Mouse (Mus musculus) MEL (cell line): ENCODE results near the gene Hist2h3b. TPM values are rescaled to one million over a fixed set of nuclear protein-coding genes. Genes with fewer than 3 reads are reported as not detected.

Experiments used
- DNase-seq: peaks from one replicate; pipeline ENCODE4 v3.0.0; 2011; ENCODE audit warnings: low read depth, low spot score
- H3K27ac ChIP-seq: 2 replicates; pipeline ENCODE4 v1.5.1; 2012; ENCODE audit warnings: low read depth, mild to moderate bottlenecking, control low read depth, low read length, moderate library complexity; ENCODE audit not compliant: control insufficient read depth
- H3K27me3 ChIP-seq, 2 experiments: fragments of 150-350 bp in 1 of 2; sonication (generic) in 1 of 2; 2 replicates each; pipeline ENCODE4 v1.6.1; 2012; ENCODE audit warnings: low read length in 2 of 2, mild to moderate bottlenecking in 2 of 2, improper control_type of control experiment in 1 of 2, moderate library complexity in 1 of 2; ENCODE audit not compliant: insufficient read depth in 2 of 2, control insufficient read depth in 1 of 2
- H3K36me3 ChIP-seq, 2 experiments: 2 replicates each; pipeline ENCODE4 v1.6.1; 2012 to 2014; ENCODE audit warnings: low read length in 2 of 2, improper control_type of control experiment in 1 of 2, inconsistent platforms in 1 of 2, mild to moderate bottlenecking in 1 of 2; ENCODE audit not compliant: insufficient read depth in 2 of 2, control insufficient read depth in 1 of 2
- H3K4me1 ChIP-seq, 2 experiments: fragments of 150-350 bp in 1 of 2; sonication (generic) in 1 of 2; 2 replicates each; pipeline ENCODE4 v1.6.1; 2012; ENCODE audit warnings: low read length in 2 of 2, improper control_type of control experiment in 1 of 2, mild to moderate bottlenecking in 1 of 2; ENCODE audit not compliant: insufficient read depth in 2 of 2, control insufficient read depth in 1 of 2
- H3K4me3 ChIP-seq, 2 experiments: fragments of 150-350 bp in 1 of 2; sonication (generic) in 1 of 2; 2 replicates each; pipeline ENCODE4 v1.5.1; 2012; ENCODE audit warnings: low read depth in 2 of 2, low read length in 2 of 2, mild to moderate bottlenecking in 2 of 2, moderate library complexity in 2 of 2, control low read depth in 1 of 2, improper control_type of control experiment in 1 of 2; ENCODE audit not compliant: control insufficient read depth in 1 of 2, insufficient read depth in 1 of 2
- H3K79me2 ChIP-seq: 2 replicates; pipeline ENCODE4 v1.6.1; 2012; ENCODE audit warnings: mild to moderate bottlenecking, low read length, moderate library complexity; ENCODE audit not compliant: control insufficient read depth, poor library complexity, insufficient read depth
- H3K9ac ChIP-seq: 2 replicates; pipeline ENCODE4 v1.6.1; 2012; ENCODE audit warnings: low read depth, mild to moderate bottlenecking, control low read depth, low read length, moderate library complexity; ENCODE audit not compliant: control insufficient read depth, poor library complexity, severe bottlenecking
- H3K9me3 ChIP-seq: fragments of 150-350 bp; sonication (generic); replicated peaks from 2 replicates; pipeline ENCODE4 v1.6.1; 2012; ENCODE audit warnings: mild to moderate bottlenecking, low read length, improper control_type of control experiment, moderate library complexity; ENCODE audit not compliant: insufficient read depth
- BHLHE40 ChIP-seq: IDR thresholded peaks from 2 replicates; pipeline ENCODE4 v1.6.1; 2012; ENCODE audit warnings: low read depth, mild to moderate bottlenecking, inconsistent platforms, low read length, improper control_type of control experiment, borderline replicate concordance
- CHD1 ChIP-seq: IDR thresholded peaks from 2 replicates; pipeline ENCODE4 v1.6.1; 2012; ENCODE audit warnings: low read depth, mild to moderate bottlenecking, inconsistent platforms, low read length, improper control_type of control experiment
- CHD2 ChIP-seq: IDR thresholded peaks from 2 replicates; pipeline ENCODE4 v1.6.1; 2011; ENCODE audit warnings: low read length, improper control_type of control experiment
- CTCF ChIP-seq, 3 experiments: IDR thresholded peaks in 2 of 3; conservative IDR thresholded peaks in 1 of 3; 2 replicates each; pipeline ENCODE4 v1.5.1; 2011 to 2012; ENCODE audit warnings: low read length in 3 of 3, low read depth in 2 of 3, mild to moderate bottlenecking in 2 of 3, improper control_type of control experiment in 1 of 3, inconsistent platforms in 1 of 3, mixed read lengths in 1 of 3, moderate library complexity in 1 of 3; ENCODE audit not compliant: control insufficient read depth in 1 of 3, insufficient read depth in 1 of 3, poor library complexity in 1 of 3, severe bottlenecking in 1 of 3
- E2F4 ChIP-seq: IDR thresholded peaks from 2 replicates; pipeline ENCODE4 v1.6.1; 2011; ENCODE audit warnings: low read depth, low read length, improper control_type of control experiment, borderline replicate concordance
- ELF1 ChIP-seq: IDR thresholded peaks from 2 replicates; pipeline ENCODE4 v1.6.1; 2014; ENCODE audit warnings: low read depth, mild to moderate bottlenecking, inconsistent platforms, low read length, improper control_type of control experiment, moderate library complexity
- EP300 ChIP-seq, 2 experiments: IDR thresholded peaks; 2 replicates each; pipeline ENCODE4 v1.6.1; 2011; ENCODE audit warnings: improper control_type of control experiment in 2 of 2, low read length in 2 of 2, low read depth in 1 of 2, mild to moderate bottlenecking in 1 of 2
- ETS1 ChIP-seq: IDR thresholded peaks from 2 replicates; pipeline ENCODE4 v1.6.1; 2012; ENCODE audit warnings: low read depth, mild to moderate bottlenecking, inconsistent platforms, low read length, improper control_type of control experiment, moderate library complexity
- GATA1 ChIP-seq: IDR thresholded peaks from 2 replicates; pipeline ENCODE4 v1.6.1; 2011; ENCODE audit warnings: low read depth, low read length, improper control_type of control experiment
- HCFC1 ChIP-seq: IDR thresholded peaks from 2 replicates; pipeline ENCODE4 v1.6.1; 2012; ENCODE audit warnings: low read depth, mild to moderate bottlenecking, inconsistent platforms, low read length, improper control_type of control experiment, moderate library complexity
- JUND ChIP-seq: IDR thresholded peaks from 2 replicates; pipeline ENCODE4 v1.6.1; 2011; ENCODE audit warnings: low read depth, mild to moderate bottlenecking, improper control_type of control experiment, low read length
- MAFK ChIP-seq: IDR thresholded peaks from 2 replicates; pipeline ENCODE4 v1.6.1; 2011; ENCODE audit warnings: low read depth, mild to moderate bottlenecking, low read length, improper control_type of control experiment, borderline replicate concordance
- MAX ChIP-seq: IDR thresholded peaks from 2 replicates; pipeline ENCODE4 v1.6.1; 2011; ENCODE audit warnings: low read length, improper control_type of control experiment
- MAZ ChIP-seq: IDR thresholded peaks from 2 replicates; pipeline ENCODE4 v1.6.1; 2012; ENCODE audit warnings: low read depth, mild to moderate bottlenecking, inconsistent platforms, low read length, improper control_type of control experiment
- MEF2A ChIP-seq: IDR thresholded peaks from 2 replicates; pipeline ENCODE4 v1.6.1; 2014; ENCODE audit warnings: low read depth, mild to moderate bottlenecking, inconsistent platforms, low read length, improper control_type of control experiment; ENCODE audit not compliant: poor library complexity, insufficient replicate concordance, severe bottlenecking; ENCODE audit errors: extremely low read depth
- MXI1 ChIP-seq: IDR thresholded peaks from 2 replicates; pipeline ENCODE4 v1.6.1; 2011; ENCODE audit warnings: mild to moderate bottlenecking, low read depth, low read length, improper control_type of control experiment
- MYC ChIP-seq: IDR thresholded peaks from 2 replicates; pipeline ENCODE4 v1.6.1; 2011; ENCODE audit warnings: low read depth, mild to moderate bottlenecking, low read length, improper control_type of control experiment, moderate library complexity
- NELFE ChIP-seq: IDR thresholded peaks from 2 replicates; pipeline ENCODE4 v1.6.1; 2011; ENCODE audit warnings: low read depth, low read length, improper control_type of control experiment
- NRF1 ChIP-seq: IDR thresholded peaks from 2 replicates; pipeline ENCODE4 v1.6.1; 2014; ENCODE audit warnings: low read depth, mild to moderate bottlenecking, inconsistent platforms, low read length, improper control_type of control experiment, moderate library complexity; ENCODE audit not compliant: poor library complexity, insufficient read depth, severe bottlenecking
- POLR2A ChIP-seq, 2 experiments: IDR thresholded peaks; 2 replicates each; pipeline ENCODE4 v1.6.1; 2011 to 2012; ENCODE audit warnings: low read length in 2 of 2, mild to moderate bottlenecking in 2 of 2, control low read depth in 1 of 2, improper control_type of control experiment in 1 of 2, low read depth in 1 of 2, moderate library complexity in 1 of 2; ENCODE audit not compliant: control insufficient read depth in 1 of 2, insufficient read depth in 1 of 2, poor library complexity in 1 of 2
- POLR2AphosphoS2 ChIP-seq: IDR thresholded peaks from 2 replicates; pipeline ENCODE4 v1.6.1; 2011; ENCODE audit warnings: low read length, improper control_type of control experiment
- POLR2AphosphoS5 ChIP-seq: IDR thresholded peaks from 2 replicates; pipeline ENCODE4 v1.6.1; 2012; ENCODE audit warnings: low read depth, borderline replicate concordance, mild to moderate bottlenecking, inconsistent platforms, low read length, moderate library complexity, mixed read lengths
- RAD21 ChIP-seq: IDR thresholded peaks from 2 replicates; pipeline ENCODE4 v1.6.1; 2011; ENCODE audit warnings: mild to moderate bottlenecking, low read depth, low read length, improper control_type of control experiment
- RCOR1 ChIP-seq: IDR thresholded peaks from 2 replicates; pipeline ENCODE4 v1.6.1; 2012; ENCODE audit warnings: low read depth, mild to moderate bottlenecking, inconsistent platforms, low read length, improper control_type of control experiment
- SIN3A ChIP-seq: IDR thresholded peaks from 2 replicates; pipeline ENCODE4 v1.6.1; 2012; ENCODE audit warnings: low read length, improper control_type of control experiment, inconsistent platforms
- TAL1 ChIP-seq: IDR thresholded peaks from 2 replicates; pipeline ENCODE4 v1.6.1; 2012; ENCODE audit warnings: mild to moderate bottlenecking, inconsistent platforms, low read length, moderate library complexity, mixed read lengths
- TBP ChIP-seq: IDR thresholded peaks from 2 replicates; pipeline ENCODE4 v1.8.0; 2011; ENCODE audit warnings: low read depth, low read length, improper control_type of control experiment
- TCF12 ChIP-seq: IDR thresholded peaks from 2 replicates; pipeline ENCODE4 v1.6.1; 2014; ENCODE audit warnings: low read depth, mild to moderate bottlenecking, inconsistent platforms, low read length, improper control_type of control experiment, moderate library complexity
- USF1 ChIP-seq: IDR thresholded peaks from 2 replicates; pipeline ENCODE4 v1.6.1; 2014; ENCODE audit warnings: low read depth, mild to moderate bottlenecking, inconsistent platforms, low read length, improper control_type of control experiment, moderate library complexity
- USF2 ChIP-seq, 2 experiments: IDR thresholded peaks; 2 replicates each; pipeline ENCODE4 v1.6.1; 2011 to 2012; ENCODE audit warnings: improper control_type of control experiment in 2 of 2, low read length in 2 of 2, borderline replicate concordance in 1 of 2, inconsistent platforms in 1 of 2, low read depth in 1 of 2, mild to moderate bottlenecking in 1 of 2; ENCODE audit not compliant: insufficient read depth in 1 of 2
- ZMIZ1 ChIP-seq: IDR thresholded peaks from 2 replicates; pipeline ENCODE4 v1.6.1; 2012; ENCODE audit warnings: low read depth, mild to moderate bottlenecking, inconsistent platforms, low read length, improper control_type of control experiment, moderate library complexity
- ZNF384 ChIP-seq: IDR thresholded peaks from 2 replicates; pipeline ENCODE4 v1.6.1; 2012; ENCODE audit warnings: low read depth, mild to moderate bottlenecking, inconsistent platforms, low read length, improper control_type of control experiment
- polyA plus RNA-seq, 2 experiments: library from polyadenylated mRNA; stranded (reverse) in 1 of 2; unstranded in 1 of 2; fragments of >175 nt in 1 of 2; fragments of >200 nt in 1 of 2; gene quantifications; 2 replicates each; pipeline versions ENCODE4 v1.2.1 to v1.2.4; 2012; ENCODE audit warnings: low replicate concordance in 2 of 2, low read depth in 1 of 2; ENCODE audit not compliant: insufficient read length in 2 of 2, insufficient read depth in 1 of 2, missing spikeins in 1 of 2
- total RNA-seq: library from RNA; depleted of rRNA; stranded (reverse); fragments of 300-350 nt; gene quantifications from 2 replicates; pipeline ENCODE4 v1.2.3, GENCODE M21; 2012

Gene Hist2h3b
- total and polyA plus RNA-seq, 3 experiments = 71.7 to 3,962 TPM; not detected in 1

- DNase-seq = peak; percentile 96
- H3K4me3 ChIP-seq = peak within 1 kb of the TSS; percentile 51 to 53
- H3K79me2 ChIP-seq = no peaks in the 10 kb centered on the region
- H3K4me1 ChIP-seq = peaks cover 16 to 25% of the 10 kb centered on the region in 2 experiments
- H3K27ac ChIP-seq = peak within 1 kb of the TSS; percentile 72
- no peaks in the 10 kb centered on the region for H3K9me3 ChIP-seq
- H3K9ac ChIP-seq = peak within 1 kb of the TSS; percentile 36
- peaks cover 0 to 14% of the 10 kb centered on the region in 2 experiments; a peak in 2 of 4 replicates for H3K36me3 ChIP-seq
- TF ChIP-seq ETS1 (peak; percentile 92), NRF1 (no peak), TAL1 (peak; percentile 96), MYC (peak; percentile 96), POLR2AphosphoS2 (peak; percentile 61; the same call in 1 of the 2 replicates), POLR2AphosphoS5 (no peak), SIN3A (peak; percentile 85), ELF1 (peak; percentile 46), GATA1 (peak; percentile 92), E2F4 (no peak), EP300 (IDR thresholded peaks at IDR 0.05; ENCODE audit: low read depth in 1 of 2, low read length in 2 of 2) (peak; percentile 92 to 99), RCOR1 (peak; percentile 98), HCFC1 (peak; percentile 44; the same call in 1 of the 2 replicates), CHD1 (no peak), CHD2 (0 out of 2 replicates have a peak, but pooled peaks have one; percentile 21), USF2 (IDR thresholded peaks at IDR 0.05; ENCODE audit: borderline replicate concordance in 1 of 2, insufficient read depth in 1 of 2, low read depth in 1 of 2, low read length in 2 of 2) (no peak), BHLHE40 (no peak), ZNF384 (peak; percentile 36; the same call in 1 of the 2 replicates), USF1 (peak; percentile 31; the same call in 1 of the 2 replicates), MAX (peak; percentile 94), CTCF (IDR thresholded peaks at IDR 0.05 in 2 of 3, conservative IDR thresholded peaks at IDR 0.05 in 1 of 3; ENCODE audit: control insufficient read depth in 1 of 3, insufficient read depth in 1 of 3, low read depth in 2 of 3, low read length in 3 of 3, poor library complexity in 1 of 3, severe bottlenecking in 1 of 3) (no peak), TBP (peak; percentile 70; the same call in 1 of the 2 replicates), JUND (peak; percentile 74), MAFK (peak; percentile 91), RAD21 (no peak), MEF2A (no peak), NELFE (peak; percentile 43; the same call in 1 of the 2 replicates), MXI1 (peak; percentile 90), MAZ (0 out of 2 replicates have a peak, but pooled peaks have one; percentile 8), POLR2A (IDR thresholded peaks at IDR 0.05; ENCODE audit: control insufficient read depth in 1 of 2, insufficient read depth in 1 of 2, low read depth in 1 of 2, low read length in 2 of 2, poor library complexity in 1 of 2) (peak in 1 of 2 experiments; percentile 60; a peak in 2 of 4 replicates), TCF12 (peak; percentile 87), ZMIZ1 (peak; percentile 0; the same call in 1 of the 2 replicates)
- H3K27me3 ChIP-seq = no peaks in the 10 kb centered on the region
Observed at GRCm38 (mm10) chr3:96293787-96294186, 25.3 kb downstream of the Hist2h3b start, which contains the start of gene Fcgr1. TSS of gene Fcgr1 (minus strand) at chr3:96293969.
